Mouse (Mus musculus) thymus, adult 2 months (tissue): ENCODE data around the gene Ric3.

Source experiments
- CTCF ChIP-seq: fragments of 200-500 bp; IDR thresholded peaks from 2 replicates; pipeline ENCODE4 v1.5.1; 2012; ENCODE audit warnings: mild to moderate bottlenecking, control low read depth, low read length, moderate library complexity, borderline replicate concordance; ENCODE audit not compliant: control insufficient read depth, poor library complexity, insufficient read depth; ENCODE audit errors: extremely low read depth
- POLR2A ChIP-seq: fragments of 200-500 bp; IDR thresholded peaks from 2 replicates; pipeline ENCODE4 v1.6.1; 2012; ENCODE audit warnings: mild to moderate bottlenecking, low read length, control low read depth, moderate library complexity; ENCODE audit not compliant: control insufficient read depth, poor library complexity, insufficient read depth; ENCODE audit errors: extremely low read depth

- TF ChIP-seq CTCF (no peak), POLR2A (no peak)
Measured at GRCm38 (mm10) chr7:109045876-109046275, 37.3 kb downstream of the Ric3 start.
